Mouse (Mus musculus): ENCODE data around the gene Sox8. TPM values are rescaled to one million over a fixed set of nuclear protein-coding genes. Genes with fewer than 3 reads are reported as not detected.

Sox8 gene
- polyA plus RNA-seq, 1 experiment: 0.83 TPM

- TF ChIP-seq CTCF (IDR thresholded peaks at IDR 0.05; ENCODE audit: extremely low read depth, insufficient read depth, insufficient read length, insufficient replicate concordance): no peak
- TF ChIP-seq POLR2A (IDR thresholded peaks at IDR 0.05; ENCODE audit: low read depth, low read length): no peak
- Histone ChIP-seq H3K27me3 (ENCODE audit: control insufficient read depth, insufficient read depth, low read length) (peaks cover 6% of the 10 kb centered on the region), H3K4me1 (ENCODE audit: control insufficient read depth, insufficient read depth, insufficient read length) (peaks cover 8% of the 10 kb centered on the region), H3K27ac (ENCODE audit: insufficient read depth, low read length) (no peak overlapping the region), H3K4me3 (ENCODE audit: extremely low read depth, insufficient read depth, insufficient read length) (no peak overlapping the region), H3K36me3 (ENCODE audit: control insufficient read depth, insufficient read depth, low read length) (no peaks in the 10 kb centered on the region)
- no peak for DNase-seq (ENCODE audit: low read depth in 1 of 2, low spot score in 2 of 2)
- WGBS: 84% methylated on average over 13 of the region's 13 CpGs
These were observed 3.2 kb downstream of the Sox8 start for GRCm38 (mm10) chr17:25567261-25567660.

GRCm38 (mm10) chr17:25565860-25566600 lies 4.5 kb downstream of the Sox8 start:
- whole genome bisulfite sequencing: 79% methylated on average over 17 of the region's 17 CpGs
- no peak overlapping the region for H3K4me3 ChIP-seq (ENCODE audit: extremely low read depth, insufficient read depth, insufficient read length)
- TF ChIP-seq CTCF (IDR thresholded peaks at IDR 0.05; ENCODE audit: extremely low read depth, insufficient read depth, insufficient read length, insufficient replicate concordance): no peak
- no peak for DNase-seq (ENCODE audit: low read depth in 1 of 2, low spot score in 2 of 2)
- H3K27me3 ChIP-seq (ENCODE audit: control insufficient read depth, insufficient read depth, low read length): peaks cover 6% of the 10 kb centered on the region
- peaks cover 5% of the 10 kb centered on the region for H3K4me1 ChIP-seq (ENCODE audit: control insufficient read depth, insufficient read depth, insufficient read length)
- no peaks in the 10 kb centered on the region for H3K36me3 ChIP-seq (ENCODE audit: control insufficient read depth, insufficient read depth, low read length)
- no peak overlapping the region for H3K27ac ChIP-seq (ENCODE audit: insufficient read depth, low read length)

- H3K27me3 ChIP-seq (ENCODE audit: control insufficient read depth, insufficient read depth, low read length): peaks cover 5% of the 10 kb centered on the region
- no peak overlapping the region for H3K27ac ChIP-seq (ENCODE audit: insufficient read depth, low read length)
- WGBS: 18% methylated on average over 6 of the region's 6 CpGs
These were observed 5.2 kb downstream of the Sox8 start for GRCm38 (mm10) chr17:25565244-25565643.

GRCm38 (mm10) chr17:25564481-25564880 lies 6.0 kb downstream of the Sox8 start:
- Histone ChIP-seq H3K4me1 (ENCODE audit: control insufficient read depth, insufficient read depth, insufficient read length) (no peaks in the 10 kb centered on the region), H3K27ac (ENCODE audit: insufficient read depth, low read length) (no peak overlapping the region), H3K36me3 (ENCODE audit: control insufficient read depth, insufficient read depth, low read length) (no peaks in the 10 kb centered on the region), H3K4me3 (ENCODE audit: extremely low read depth, insufficient read depth, insufficient read length) (no peak overlapping the region), H3K27me3 (ENCODE audit: control insufficient read depth, insufficient read depth, low read length) (0 out of 2 replicates have a peak, but pooled peaks cover 1% of the 10 kb centered on the region)
- TF ChIP-seq POLR2A (IDR thresholded peaks at IDR 0.05; ENCODE audit: low read depth, low read length): no peak
- TF ChIP-seq CTCF (IDR thresholded peaks at IDR 0.05; ENCODE audit: extremely low read depth, insufficient read depth, insufficient read length, insufficient replicate concordance): no peak
- DNase-seq (ENCODE audit: low read depth in 1 of 2, low spot score in 2 of 2): no peak
- 76% methylated on average over 5 of the region's 5 CpGs for WGBS

More at GRCm38 (mm10) chr17:25565244-25565643, 5.2 kb downstream of the Sox8 start:
- no peak for DNase-seq (ENCODE audit: low read depth in 1 of 2, low spot score in 2 of 2)
- Histone ChIP-seq H3K4me1 (ENCODE audit: control insufficient read depth, insufficient read depth, insufficient read length) (peaks cover 4% of the 10 kb centered on the region), H3K4me3 (ENCODE audit: extremely low read depth, insufficient read depth, insufficient read length) (no peak overlapping the region), H3K36me3 (ENCODE audit: control insufficient read depth, insufficient read depth, low read length) (no peaks in the 10 kb centered on the region)
- TF ChIP-seq CTCF (IDR thresholded peaks at IDR 0.05; ENCODE audit: extremely low read depth, insufficient read depth, insufficient read length, insufficient replicate concordance): no peak
- TF ChIP-seq POLR2A (IDR thresholded peaks at IDR 0.05; ENCODE audit: low read depth, low read length): no peak

GRCm38 (mm10) chr17:25561223-25562028 lies 9.1 kb downstream of the Sox8 start:
- 89% methylated on average over 16 of the region's 16 CpGs for WGBS
- DNase-seq (ENCODE audit: low read depth in 1 of 2, low spot score in 2 of 2): no peak
- H3K27me3 ChIP-seq (ENCODE audit: control insufficient read depth, insufficient read depth, low read length): 0 out of 2 replicates have a peak, but pooled peaks cover 4% of the 10 kb centered on the region

GRCm38 (mm10) chr17:25560554-25561222 lies 9.8 kb downstream of the Sox8 start:
- no peak for DNase-seq (ENCODE audit: low read depth in 1 of 2, low spot score in 2 of 2)
- WGBS: 67% methylated on average over 5 of the region's 5 CpGs
- peaks cover 4% of the 10 kb centered on the region; the same call in 1 of the 2 replicates for H3K27me3 ChIP-seq (ENCODE audit: control insufficient read depth, insufficient read depth, low read length)
- no peaks in the 10 kb centered on the region for H3K36me3 ChIP-seq (ENCODE audit: control insufficient read depth, insufficient read depth, low read length)
- TF ChIP-seq CTCF (IDR thresholded peaks at IDR 0.05; ENCODE audit: extremely low read depth, insufficient read depth, insufficient read length, insufficient replicate concordance) (no peak), POLR2A (IDR thresholded peaks at IDR 0.05; ENCODE audit: low read depth, low read length) (no peak)
- H3K4me3 ChIP-seq (ENCODE audit: extremely low read depth, insufficient read depth, insufficient read length): no peak overlapping the region
- no peak overlapping the region for H3K27ac ChIP-seq (ENCODE audit: insufficient read depth, low read length)
- no peaks in the 10 kb centered on the region for H3K4me1 ChIP-seq (ENCODE audit: control insufficient read depth, insufficient read depth, insufficient read length)

More at GRCm38 (mm10) chr17:25561223-25562028, 9.1 kb downstream of the Sox8 start:
- Histone ChIP-seq H3K36me3 (ENCODE audit: control insufficient read depth, insufficient read depth, low read length) (no peaks in the 10 kb centered on the region), H3K4me1 (ENCODE audit: control insufficient read depth, insufficient read depth, insufficient read length) (no peaks in the 10 kb centered on the region), H3K27ac (ENCODE audit: insufficient read depth, low read length) (no peak overlapping the region), H3K4me3 (ENCODE audit: extremely low read depth, insufficient read depth, insufficient read length) (no peak overlapping the region)
- no peak for TF ChIP-seq CTCF (IDR thresholded peaks at IDR 0.05; ENCODE audit: extremely low read depth, insufficient read depth, insufficient read length, insufficient replicate concordance)
- no peak for TF ChIP-seq POLR2A (IDR thresholded peaks at IDR 0.05; ENCODE audit: low read depth, low read length)

Data from spleen, adult 2 months (tissue).